17 mouse cellular contexts compared by ENCODE assay signal in genomic region chr10:95778622-95779021, GRCm38 (mm10).
DNase-seq lines count a peak whose midpoint lies in the region; ATAC-seq and TF ChIP-seq lines count a peak whose summit lies in the region.
"Had no signal": no experiment of that assay in that cellular context is flagged by ENCODE, and none has a peak within 500 bp of the region (broad histone marks: within the 10 kb centered on the region; RNA-seq: fewer than 3 reads in every experiment).

No protein-coding gene starts in this region.

- peaks cover 15% of the 10 kb centered on the region for H3K36me3 ChIP-seq in liver, adult 2 months (ENCODE audit: control insufficient read depth, insufficient read depth, low read length)
- H3K36me3 ChIP-seq in liver, embryonic 12.5 days = no peaks in the 10 kb centered on the region
- H3K36me3 ChIP-seq in small intestine, adult 2 months (ENCODE audit: control insufficient read depth, insufficient read depth, low read length) = no peaks in the 10 kb centered on the region
- H3K36me3 ChIP-seq: embryonic facial prominence, embryonic 13.5 days; forebrain, embryonic 12.5 days; hindbrain, embryonic 10.5 days; lung, embryonic 15.5 days; neural tube, embryonic 13.5 days had no signal

- no peak for TF ChIP-seq CTCF in liver, adult 2 months (IDR thresholded peaks at IDR 0.05; ENCODE audit: low read depth, low read length)
- no peak for TF ChIP-seq CTCF in small intestine, adult 2 months (IDR thresholded peaks at IDR 0.05; ENCODE audit: extremely low read depth, insufficient read length, insufficient replicate concordance, low read depth, low read length)

- H3K4me2 ChIP-seq in liver, embryonic 12.5 days = no peak overlapping the region
- H3K4me2 ChIP-seq: embryonic facial prominence, embryonic 13.5 days; forebrain, embryonic 12.5 days; lung, embryonic 15.5 days; neural tube, embryonic 13.5 days had no signal

- H3K79me2 ChIP-seq in liver, adult 2 months (ENCODE audit: control insufficient read depth, insufficient read depth, low read length) = peaks cover 3% of the 10 kb centered on the region; the same call in 1 of the 2 replicates

- no peak for ATAC-seq in liver, embryonic 12.5 days

- DNase-seq in liver, adult 2 months (ENCODE audit: extremely low read depth, low read depth, low spot score) = peak; percentile 97
- DNase-seq in kidney, adult 11 months = peak; percentile 38
- peak; percentile 36 for DNase-seq in kidney, postnatal 10 days
- no peak for DNase-seq in layer of hippocampus, adult 9-10 months (ENCODE audit: low spot score)
- DNase-seq in cerebellum, adult 11-12 months = no peak
- DNase-seq in adrenal gland, postnatal 25 days = no peak
- DNase-seq: cerebellum, adult 11 months; layer of hippocampus, postnatal 36 days; thymus, adult 18-20 months had no signal

- H3K9ac ChIP-seq in liver, adult 2 months (ENCODE audit: low read depth, low read length) = peak overlapping the region; percentile 76
- no peak overlapping the region for H3K9ac ChIP-seq in liver, embryonic 12.5 days
- H3K9ac ChIP-seq: embryonic facial prominence, embryonic 13.5 days; forebrain, embryonic 12.5 days; lung, embryonic 15.5 days; neural tube, embryonic 13.5 days had no signal

- H3K27me3 ChIP-seq in liver, adult 2 months (ENCODE audit: control insufficient read depth, insufficient read depth, low read length) = no peaks in the 10 kb centered on the region
- H3K27me3 ChIP-seq in liver, embryonic 12.5 days (replicated peaks) = no peaks in the 10 kb centered on the region
- H3K27me3 ChIP-seq in small intestine, adult 2 months (ENCODE audit: control insufficient read depth, insufficient read depth, low read length) = no peaks in the 10 kb centered on the region
- H3K27me3 ChIP-seq: embryonic facial prominence, embryonic 13.5 days; forebrain, embryonic 12.5 days; lung, embryonic 15.5 days; neural tube, embryonic 13.5 days had no signal

- H3K4me3 ChIP-seq in liver, adult 2 months (ENCODE audit: insufficient read depth, low read depth, low read length) = peak overlapping the region; percentile 66
- H3K4me3 ChIP-seq in liver, embryonic 12.5 days = no peak overlapping the region
- no peak overlapping the region for H3K4me3 ChIP-seq in small intestine, adult 2 months (ENCODE audit: low read depth, low read length)
- H3K4me3 ChIP-seq: embryonic facial prominence, embryonic 13.5 days; forebrain, embryonic 12.5 days; hindbrain, embryonic 10.5 days; lung, embryonic 15.5 days; megakaryocyte, embryonic 14.5 days; neural tube, embryonic 13.5 days had no signal

- TF ChIP-seq POLR2A in liver, adult 2 months (IDR thresholded peaks at IDR 0.05; ENCODE audit: extremely low read depth, insufficient read depth, low read length) = peak; percentile 45; the same call in 1 of the 2 replicates
- TF ChIP-seq POLR2A in small intestine, adult 2 months (IDR thresholded peaks at IDR 0.05; ENCODE audit: low read depth, low read length) = no peak

- no peaks in the 10 kb centered on the region for H3K9me3 ChIP-seq in liver, embryonic 12.5 days (replicated peaks)
- H3K9me3 ChIP-seq: embryonic facial prominence, embryonic 13.5 days; forebrain, embryonic 12.5 days; hindbrain, embryonic 10.5 days; lung, embryonic 15.5 days; neural tube, embryonic 13.5 days had no signal

- WGBS in liver, adult 2 months = 24% methylated on average over 8 of the region's 8 CpGs
- 76% methylated on average over 8 of the region's 8 CpGs for WGBS in liver, embryonic 12.5 days (ENCODE audit: insufficient replicate concordance)
- 46% methylated on average over 8 of the region's 8 CpGs for WGBS in small intestine, adult 2 months

- peak overlapping the region; percentile 95 for H3K27ac ChIP-seq in liver, adult 2 months (replicated peaks; ENCODE audit: insufficient read depth, low read depth, low read length)
- H3K27ac ChIP-seq in liver, embryonic 12.5 days = no peak overlapping the region
- 0 out of 2 replicates have a peak overlapping the region, but pooled peaks have one; percentile 7 for H3K27ac ChIP-seq in small intestine, adult 2 months (ENCODE audit: insufficient read depth, low read depth, low read length)
- H3K27ac ChIP-seq: embryonic facial prominence, embryonic 13.5 days; forebrain, embryonic 12.5 days; hindbrain, embryonic 10.5 days; lung, embryonic 15.5 days; neural tube, embryonic 13.5 days had no signal

- peaks cover 34% of the 10 kb centered on the region for H3K4me1 ChIP-seq in liver, adult 2 months (ENCODE audit: control insufficient read depth, insufficient read depth, low read length)
- H3K4me1 ChIP-seq in liver, embryonic 12.5 days = no peaks in the 10 kb centered on the region
- H3K4me1 ChIP-seq in small intestine, adult 2 months (ENCODE audit: control insufficient read depth, insufficient read depth, insufficient read length, low read length) = peaks cover 7% of the 10 kb centered on the region; the same call in 1 of the 2 replicates
- H3K4me1 ChIP-seq: forebrain, embryonic 12.5 days; hindbrain, embryonic 10.5 days; neural tube, embryonic 13.5 days had no signal

Comparison
In these comparisons a context has a peak if more than half of its experiments do, and no peak if none do; other contexts are left out.
1. DNase-seq: peak in liver, adult 2 months (single experiment), kidney, adult 11 months (single experiment) and kidney, postnatal 10 days (single experiment); none in layer of hippocampus, adult 9-10 months (single experiment), cerebellum, adult 11-12 months (single experiment) and adrenal gland, postnatal 25 days (single experiment).